Mouse (Mus musculus) lung, embryonic 15.5 days (tissue): Measurements from ENCODE around the gene Ctnnal1. TPM values are rescaled to one million over a fixed set of nuclear protein-coding genes. Genes with fewer than 3 reads are reported as not detected.

Experiments
- ATAC-seq: fragments of 200-750 bp; cut with Nextera tagmentation; 2 replicates; pipeline ENCODE4 v1.8.0; 2017; ENCODE audit warnings: moderate number of reproducible peaks, borderline replicate concordance; ENCODE audit not compliant: low FRiP score, low TSS enrichment; ENCODE audit errors: extremely low read depth
- H3K27ac ChIP-seq: fragments of 300-500 bp; sonication (generic); 2 replicates; pipeline ENCODE4 v1.5.1; 2015; ENCODE audit warnings: moderate library complexity, mild to moderate bottlenecking, inconsistent platforms
- H3K27me3 ChIP-seq: fragments of 300-500 bp; sonication (generic); 2 replicates; pipeline ENCODE4 v1.6.1; 2015; ENCODE audit warnings: inconsistent platforms
- H3K36me3 ChIP-seq: fragments of 300-500 bp; sonication (generic); 2 replicates; pipeline ENCODE4 v1.6.1; 2015; ENCODE audit warnings: inconsistent platforms
- H3K4me1 ChIP-seq: fragments of 300-500 bp; sonication (generic); 2 replicates; pipeline ENCODE4 v1.6.1; 2015; ENCODE audit warnings: inconsistent platforms
- H3K4me2 ChIP-seq: fragments of 300-500 bp; sonication (generic); 2 replicates; pipeline ENCODE4 v1.6.1; 2015; ENCODE audit warnings: inconsistent platforms, mild to moderate bottlenecking, moderate library complexity
- H3K4me3 ChIP-seq: fragments of 300-500 bp; sonication (generic); 2 replicates; pipeline ENCODE4 v1.5.1; 2015; ENCODE audit warnings: mild to moderate bottlenecking, inconsistent platforms
- H3K9ac ChIP-seq: fragments of 300-500 bp; sonication (generic); 2 replicates; pipeline ENCODE4 v1.6.1; 2015; ENCODE audit warnings: inconsistent platforms
- H3K9me3 ChIP-seq: fragments of 300-500 bp; sonication (generic); 2 replicates; pipeline ENCODE4 v1.6.1; 2016; ENCODE audit warnings: inconsistent platforms
- WGBS: fragments of 180-500 bp; shearing (Covaris S2); methylation state at CpG from one replicate; pipeline ENCODE4 v1.1.7; 2015; 5-methylcytosine and 5-hydroxymethylcytosine counted together
- polyA plus RNA-seq: library from polyadenylated mRNA; unstranded; fragments of >200 nt; fragmentation: Nextera tagmentation; extraction: Ambion mirVana; gene quantifications from 2 replicates; pipeline ENCODE4 v1.2.1, GENCODE M21; 2015

The Ctnnal1 gene
- polyA plus RNA-seq, 1 experiment from 2014 or later = 18.4 TPM

DNA sequence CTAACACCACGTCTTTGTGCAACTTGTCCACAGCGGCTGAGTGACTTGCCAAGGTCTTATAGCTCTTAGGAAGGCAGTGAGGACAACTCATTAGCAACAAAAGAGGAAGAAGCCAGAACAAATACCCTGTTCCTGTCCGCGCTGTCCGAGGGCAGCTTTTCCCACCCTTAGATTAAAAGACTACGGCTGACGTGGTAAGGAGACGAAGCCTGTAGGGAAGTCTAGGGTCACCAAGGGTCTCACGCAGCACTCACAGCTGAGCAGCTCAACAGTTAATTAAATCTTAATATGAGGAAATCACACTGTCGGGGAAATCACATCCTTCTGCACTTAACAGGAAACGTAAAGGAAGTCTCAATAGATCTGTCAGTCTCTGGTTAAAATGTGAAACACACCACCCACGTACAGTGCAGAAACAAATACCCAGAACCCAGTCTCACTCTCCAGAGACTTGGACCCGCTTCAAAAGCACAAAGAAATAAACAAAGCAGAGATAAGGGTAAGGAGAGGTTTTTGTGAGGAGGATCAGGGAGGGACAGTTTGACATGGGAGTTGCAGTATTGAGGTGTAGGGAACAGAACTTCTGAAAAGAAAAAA lies 33.9 kb downstream of the Ctnnal1 start:
- 0 out of 2 replicates have a peak overlapping the region, but pooled peaks have one; percentile 19 for H3K27ac ChIP-seq
- H3K4me3 ChIP-seq = no peak overlapping the region
- ATAC-seq = peak; percentile 62; the same call in 1 of the 2 replicates
- peak overlapping the region; percentile 24; the same call in 1 of the 2 replicates for H3K4me2 ChIP-seq
- H3K36me3 ChIP-seq = 0 out of 2 replicates have a peak, but pooled peaks cover 4% of the 10 kb centered on the region
- no peaks in the 10 kb centered on the region for H3K27me3 ChIP-seq
- no peak overlapping the region for H3K9ac ChIP-seq
- H3K4me1 ChIP-seq = peaks cover 10% of the 10 kb centered on the region
- 29% methylated on average over 13 of the region's 13 CpGs for WGBS
- H3K9me3 ChIP-seq = no peaks in the 10 kb centered on the region

DNA sequence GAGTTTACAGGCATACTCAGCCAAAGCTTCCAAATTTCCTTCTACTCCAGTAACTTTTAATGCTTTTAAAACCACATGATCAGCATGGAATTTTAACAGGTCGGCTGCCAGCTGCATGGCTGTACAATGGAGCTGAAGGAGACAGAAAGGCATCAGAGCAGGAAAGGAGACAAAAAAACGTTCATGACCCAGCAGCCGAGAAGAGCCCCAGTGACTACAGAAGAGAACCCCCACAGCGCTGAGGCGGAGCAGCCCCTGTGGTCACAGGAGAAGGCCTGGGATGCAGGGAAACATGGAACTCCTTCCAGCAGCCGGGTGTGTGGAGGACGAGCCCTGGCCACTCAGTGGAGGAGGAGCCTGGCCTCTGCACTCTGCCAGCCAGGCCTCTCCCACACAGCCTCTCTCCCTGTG lies 35.5 kb downstream of the Ctnnal1 start:
- Histone ChIP-seq H3K27me3 (no peaks in the 10 kb centered on the region), H3K36me3 (0 out of 2 replicates have a peak, but pooled peaks cover 4% of the 10 kb centered on the region), H3K27ac (no peak overlapping the region), H3K4me2 (no peak overlapping the region), H3K4me3 (no peak overlapping the region), H3K9me3 (no peaks in the 10 kb centered on the region), H3K9ac (no peak overlapping the region), H3K4me1 (peaks cover 10% of the 10 kb centered on the region)
- WGBS = 62% methylated on average over 7 of the region's 7 CpGs
- ATAC-seq = 0 out of 2 replicates have a peak, but pooled peaks have one; percentile 31

DNA sequence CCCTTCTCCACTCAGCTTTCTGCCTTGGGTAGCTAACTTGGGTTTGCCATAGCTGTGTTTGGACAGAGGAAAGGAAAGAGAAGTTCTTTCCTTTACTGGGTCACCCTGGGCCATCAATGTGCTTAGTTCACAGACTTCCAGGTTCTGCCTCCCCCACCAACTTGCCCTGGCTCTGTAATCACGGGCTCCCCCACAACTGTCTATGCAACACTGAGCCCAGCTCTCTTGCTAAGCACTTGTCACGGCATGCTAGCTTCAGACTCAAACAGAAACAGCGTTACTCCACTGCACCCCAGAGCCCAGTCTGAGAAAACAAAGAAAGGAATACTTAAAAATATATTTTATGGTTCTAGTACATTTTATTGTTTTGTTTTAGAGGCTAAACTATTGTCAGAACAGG lies 36.1 kb downstream of the Ctnnal1 start:
- no peak for ATAC-seq
- Histone ChIP-seq H3K36me3 (0 out of 2 replicates have a peak, but pooled peaks cover 4% of the 10 kb centered on the region), H3K27ac (no peak overlapping the region), H3K4me1 (peaks cover 10% of the 10 kb centered on the region), H3K4me2 (no peak overlapping the region), H3K27me3 (no peaks in the 10 kb centered on the region), H3K9me3 (no peaks in the 10 kb centered on the region), H3K4me3 (no peak overlapping the region), H3K9ac (no peak overlapping the region)
- WGBS = 80% methylated on average over 3 of the region's 3 CpGs

DNA sequence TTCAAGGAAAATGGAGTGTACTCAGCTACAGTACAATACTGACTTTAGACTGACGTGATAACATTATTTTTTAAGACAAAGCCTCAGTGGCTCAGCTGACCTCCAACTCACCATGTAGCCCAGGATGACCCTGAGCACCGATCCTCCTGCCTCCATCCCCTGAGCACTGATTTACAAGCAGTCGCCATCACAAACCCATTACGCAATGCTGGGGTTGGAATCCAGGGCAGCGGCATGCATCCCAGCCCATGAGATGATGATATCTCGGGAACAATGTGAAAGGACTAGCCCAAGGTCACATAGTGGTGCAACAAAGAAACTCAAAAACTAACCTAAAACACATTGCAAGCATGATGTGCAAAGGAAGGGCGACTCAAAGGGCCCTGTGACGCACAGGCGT lies 40.8 kb downstream of the Ctnnal1 start:
- no peaks in the 10 kb centered on the region for H3K9me3 ChIP-seq
- H3K36me3 ChIP-seq = 0 out of 2 replicates have a peak, but pooled peaks cover 4% of the 10 kb centered on the region
- H3K9ac ChIP-seq = no peak overlapping the region
- H3K4me1 ChIP-seq = no peaks in the 10 kb centered on the region
- no peak overlapping the region for H3K4me3 ChIP-seq
- no peak overlapping the region for H3K27ac ChIP-seq
- no peak overlapping the region for H3K4me2 ChIP-seq
- WGBS = 83% methylated on average over 9 of the region's 9 CpGs
- ATAC-seq = no peak
- no peaks in the 10 kb centered on the region for H3K27me3 ChIP-seq

DNA sequence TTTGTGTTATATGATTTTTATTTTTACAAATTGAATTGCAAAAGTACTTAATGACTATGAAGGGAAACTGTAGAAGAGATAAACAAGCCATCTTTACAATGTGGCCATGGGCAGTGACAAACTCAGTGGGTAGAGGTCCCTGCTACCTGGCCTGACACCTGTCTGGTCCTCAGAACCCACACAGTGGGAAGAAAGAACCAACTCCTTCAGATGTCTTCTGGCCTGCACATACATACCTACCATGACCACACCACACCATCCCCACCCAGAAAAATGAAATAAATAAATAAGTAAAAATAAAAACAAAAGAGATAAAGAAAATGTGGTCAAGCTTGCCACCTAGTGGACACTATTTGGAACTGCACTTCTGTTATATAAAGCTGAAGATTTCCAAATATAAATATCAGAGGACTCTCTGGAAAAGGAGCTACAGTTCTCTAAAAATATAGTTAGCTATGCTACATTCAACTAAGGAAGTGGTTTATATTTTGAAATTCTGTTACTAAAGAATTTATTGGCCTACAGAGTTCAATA lies 44.9 kb downstream of the Ctnnal1 start:
- Histone ChIP-seq H3K36me3 (no peaks in the 10 kb centered on the region; the same call in 1 of the 2 replicates), H3K27ac (no peak overlapping the region), H3K27me3 (no peaks in the 10 kb centered on the region), H3K4me1 (no peaks in the 10 kb centered on the region), H3K4me2 (no peak overlapping the region), H3K4me3 (no peak overlapping the region), H3K9ac (no peak overlapping the region), H3K9me3 (no peaks in the 10 kb centered on the region)
- no peak for ATAC-seq

DNA sequence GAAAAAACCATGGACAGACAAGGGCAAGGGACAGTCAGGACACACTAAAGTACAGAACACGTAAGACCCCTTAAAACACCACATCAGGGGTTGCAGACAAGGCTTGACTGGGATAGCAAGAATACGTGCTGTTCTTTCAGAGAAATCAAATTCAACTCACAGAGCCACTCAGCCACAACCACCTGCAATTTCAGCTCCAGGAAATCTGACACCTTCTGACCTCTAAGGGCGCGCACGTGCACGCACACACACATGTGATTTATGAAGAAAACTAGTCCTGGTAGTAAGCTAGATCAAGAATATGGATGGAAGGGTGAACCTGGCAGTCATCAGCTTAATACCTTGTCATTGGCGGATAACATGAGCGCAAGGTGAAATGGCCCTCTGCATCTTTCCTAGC lies 49.9 kb downstream of the Ctnnal1 start:
- ATAC-seq = no peak
- no peak overlapping the region for H3K4me2 ChIP-seq
- WGBS = 83% methylated on average over 8 of the region's 8 CpGs
- H3K4me3 ChIP-seq = no peak overlapping the region
- no peaks in the 10 kb centered on the region for H3K27me3 ChIP-seq
- H3K36me3 ChIP-seq = no peaks in the 10 kb centered on the region; the same call in 1 of the 2 replicates
- no peaks in the 10 kb centered on the region for H3K9me3 ChIP-seq
- H3K27ac ChIP-seq = no peak overlapping the region
- H3K4me1 ChIP-seq = no peaks in the 10 kb centered on the region
- H3K9ac ChIP-seq = no peak overlapping the region

DNA sequence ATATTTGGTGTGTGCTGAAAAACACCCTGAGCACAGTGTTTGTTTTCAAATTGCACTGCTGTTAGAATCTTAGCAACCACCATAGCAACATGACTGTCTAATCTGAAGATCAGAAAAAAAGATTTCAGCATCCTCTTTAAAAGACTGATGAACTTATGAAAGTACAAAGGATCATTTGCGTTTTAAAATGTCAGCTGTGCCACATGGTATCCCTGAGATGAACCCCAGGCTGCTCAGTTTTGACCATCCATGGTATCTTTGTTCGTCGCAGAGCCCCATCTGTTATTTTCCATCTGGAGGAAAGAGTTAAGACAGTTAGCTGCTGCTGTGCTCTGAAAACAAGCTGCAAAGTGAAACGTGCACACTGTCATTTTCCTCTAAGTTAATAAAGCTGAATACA lies 52.9 kb downstream of the Ctnnal1 start:
- Histone ChIP-seq H3K36me3 (no peaks in the 10 kb centered on the region; the same call in 1 of the 2 replicates), H3K4me1 (no peaks in the 10 kb centered on the region), H3K9me3 (no peaks in the 10 kb centered on the region), H3K4me2 (no peak overlapping the region), H3K27ac (no peak overlapping the region), H3K9ac (no peak overlapping the region), H3K27me3 (no peaks in the 10 kb centered on the region), H3K4me3 (no peak overlapping the region)
- 74% methylated on average over 4 of the region's 4 CpGs for WGBS
- no peak for ATAC-seq

DNA sequence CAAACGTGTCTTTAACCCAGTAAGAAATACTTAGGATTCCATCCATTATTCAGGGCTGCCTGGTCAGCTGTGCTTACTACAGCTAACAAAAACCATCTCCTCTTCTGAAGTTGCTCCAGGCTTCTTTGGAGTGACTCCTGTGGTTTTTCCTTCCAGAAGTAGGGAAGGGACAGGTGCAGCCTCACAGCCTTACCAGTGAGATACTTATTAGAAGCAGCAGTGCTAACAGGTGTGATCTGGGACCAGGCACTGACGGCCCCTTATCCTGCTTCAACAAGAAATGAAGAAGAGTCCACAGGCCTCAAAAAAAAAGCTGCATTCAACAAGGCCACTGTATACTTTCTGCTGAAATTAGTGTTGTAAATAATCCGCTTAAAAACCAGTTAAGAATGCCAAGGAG lies 53.3 kb downstream of the Ctnnal1 start:
- no peaks in the 10 kb centered on the region for H3K4me1 ChIP-seq
- ATAC-seq = no peak
- H3K4me2 ChIP-seq = no peak overlapping the region
- no peaks in the 10 kb centered on the region for H3K9me3 ChIP-seq
- no peak overlapping the region for H3K4me3 ChIP-seq
- H3K27me3 ChIP-seq = no peaks in the 10 kb centered on the region
- H3K36me3 ChIP-seq = peaks cover 3% of the 10 kb centered on the region
- 64% methylated on average over 3 of the region's 3 CpGs for WGBS
- H3K9ac ChIP-seq = no peak overlapping the region
- no peak overlapping the region for H3K27ac ChIP-seq

DNA sequence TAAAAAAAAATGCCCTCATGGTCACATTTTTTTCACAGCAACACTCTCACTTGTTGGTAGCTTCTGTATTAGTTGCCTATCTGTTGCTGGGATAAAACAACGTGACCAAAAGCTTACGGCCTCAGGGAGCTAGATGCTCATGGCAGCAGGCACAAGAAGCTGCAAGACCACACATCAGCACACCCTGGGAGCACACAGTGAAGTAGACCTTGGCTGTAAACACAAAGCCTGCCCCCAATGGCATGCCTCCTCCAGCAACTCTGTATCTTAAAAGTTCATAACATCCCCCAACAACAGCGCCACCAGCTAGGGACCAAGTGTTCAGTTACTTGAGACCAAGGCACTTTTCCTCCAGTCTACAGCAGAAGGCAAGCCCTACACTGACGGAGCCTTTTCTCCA lies 55.9 kb downstream of the Ctnnal1 start:
- Histone ChIP-seq H3K4me3 (no peak overlapping the region), H3K9ac (no peak overlapping the region), H3K27me3 (no peaks in the 10 kb centered on the region), H3K36me3 (peaks cover 18% of the 10 kb centered on the region), H3K4me2 (no peak overlapping the region), H3K4me1 (no peaks in the 10 kb centered on the region), H3K9me3 (no peaks in the 10 kb centered on the region), H3K27ac (no peak overlapping the region)
- WGBS = 74% methylated on average over 4 of the region's 4 CpGs
- no peak for ATAC-seq

DNA sequence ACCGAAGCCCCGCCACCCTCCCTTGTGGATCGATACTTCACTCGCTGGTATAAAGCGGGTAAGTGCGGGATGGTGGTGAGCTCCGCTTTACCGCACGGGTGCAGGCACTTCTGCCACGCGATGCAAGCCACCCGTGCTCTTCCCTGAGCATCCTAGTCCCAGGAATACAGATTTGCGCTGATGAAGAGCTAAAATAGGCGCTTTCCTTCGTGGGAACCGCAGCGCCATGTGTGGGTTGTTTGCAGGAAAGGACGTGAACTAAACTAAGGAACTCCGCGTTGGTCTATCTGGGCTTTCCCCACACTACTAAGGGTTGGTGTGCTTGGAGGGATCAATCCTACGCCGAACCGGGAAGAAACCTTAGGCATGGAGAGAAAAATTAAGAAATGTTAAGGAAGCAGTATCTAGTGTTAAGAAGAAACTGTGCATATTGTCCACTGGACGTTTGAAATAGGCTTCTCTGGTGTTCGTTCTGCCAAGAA lies 62.3 kb downstream of the Ctnnal1 start:
- Histone ChIP-seq H3K4me1 (peaks cover 21% of the 10 kb centered on the region), H3K4me2 (peak overlapping the region; percentile 93), H3K36me3 (peaks cover 37% of the 10 kb centered on the region), H3K9me3 (no peaks in the 10 kb centered on the region), H3K4me3 (peak overlapping the region; percentile 91), H3K27ac (0 out of 2 replicates have a peak overlapping the region, but pooled peaks have one; percentile 73), H3K27me3 (no peaks in the 10 kb centered on the region), H3K9ac (peak overlapping the region; percentile 87)
- ATAC-seq = no peak
- WGBS = 2% methylated on average over 25 of the region's 25 CpGs

DNA sequence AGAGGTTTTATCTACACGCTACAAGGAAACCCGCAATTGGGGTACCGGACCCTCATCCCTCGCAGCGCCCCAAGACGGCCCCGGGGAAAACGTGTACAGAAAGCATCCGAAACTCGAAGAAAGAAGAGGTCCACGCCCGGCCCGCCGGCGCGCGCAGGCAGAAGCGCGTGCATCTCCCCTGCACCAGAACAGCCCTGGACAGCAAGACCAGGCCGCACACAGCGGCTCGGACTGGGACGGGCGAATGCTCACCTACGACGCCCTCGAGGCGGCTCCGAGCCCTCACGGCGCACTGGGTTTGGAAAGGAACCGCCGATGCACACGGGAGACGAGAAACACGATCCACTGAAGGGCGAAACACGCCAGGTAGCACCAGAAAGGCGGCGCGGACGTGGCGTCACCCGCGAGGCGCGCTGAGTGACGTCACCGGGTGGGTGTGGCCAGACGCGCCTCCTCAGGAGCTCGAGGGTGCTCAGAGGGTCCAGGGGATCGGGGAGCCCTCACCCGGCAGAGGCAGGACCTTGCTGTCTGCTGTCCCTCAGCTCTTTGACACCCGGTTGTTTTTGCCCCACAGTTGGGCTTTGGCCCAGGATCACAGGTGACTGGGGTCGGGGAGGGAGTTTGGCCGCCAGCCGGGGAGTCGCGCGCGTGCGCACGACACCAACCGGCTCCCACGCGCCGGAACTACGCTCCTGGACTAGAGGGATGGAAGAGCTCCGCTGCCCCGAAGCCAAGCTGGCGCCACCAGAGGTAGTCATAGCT lies 62.9 kb downstream of the Ctnnal1 start, which contains the start of the genes Elp1 and Fam206a:
Gene Elp1, minus strand, starts transcription at position 425 of the 762 bp plus-strand sequence.
Gene Fam206a, plus strand, starts transcription at position 439 of the 762 bp plus-strand sequence.
- ATAC-seq = peak; percentile 97
- Histone ChIP-seq H3K4me1 (peaks cover 21% of the 10 kb centered on the region), H3K4me3 (peak within 1 kb of the TSS; percentile 91), H3K9ac (peak within 1 kb of the TSS; percentile 87), H3K36me3 (peaks cover 43% of the 10 kb centered on the region), H3K27ac (peak within 1 kb of the TSS; percentile 73), H3K4me2 (peak within 1 kb of the TSS; percentile 93), H3K9me3 (no peaks in the 10 kb centered on the region), H3K27me3 (no peaks in the 10 kb centered on the region)
- under 1% methylated on average over 72 of the region's 72 CpGs for WGBS

DNA sequence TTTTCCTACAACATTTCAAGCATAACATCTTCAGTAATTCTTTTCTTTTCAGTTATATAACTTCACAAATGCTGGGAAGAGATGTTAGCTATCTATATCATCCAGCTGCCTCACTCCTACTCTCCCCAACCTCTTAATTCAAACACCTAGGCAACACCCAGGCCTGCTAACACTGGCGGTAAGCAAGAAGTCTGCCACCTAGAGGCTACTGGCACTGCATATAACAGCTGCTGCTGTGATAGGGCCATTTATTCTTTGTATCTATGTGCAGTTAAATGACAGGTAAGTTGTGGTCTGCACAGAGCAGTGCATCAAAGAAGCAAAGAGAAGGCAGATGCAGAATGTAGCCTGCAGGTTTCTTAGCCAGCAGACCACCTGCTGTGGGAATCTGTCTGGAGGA lies 73.6 kb downstream of the Ctnnal1 start:
- no peak for ATAC-seq
- Histone ChIP-seq H3K9ac (no peak overlapping the region), H3K4me2 (no peak overlapping the region), H3K9me3 (no peaks in the 10 kb centered on the region), H3K4me3 (no peak overlapping the region), H3K4me1 (no peaks in the 10 kb centered on the region), H3K27me3 (no peaks in the 10 kb centered on the region), H3K36me3 (peaks cover 92% of the 10 kb centered on the region), H3K27ac (no peak overlapping the region)
- WGBS = 30% methylated on average over 1 of the region's 1 CpGs
